Mouse (Mus musculus): ENCODE measurements at regions not wholly inside any gene's neighbourhood (a gene's known extent, or its start where the extent isn't known, plus 50 kb on each side); places are given as distances from the start of the nearest gene placed in this dataset.
"Not testable (repeated sequence)": the region's sequence is repeated elsewhere in the genome, so short reads cannot be mapped to it uniquely, and the experiment has no call there.

- TF ChIP-seq POLR2A (IDR thresholded peaks at IDR 0.05; ENCODE audit: low read depth, low read length) = no peak
- no peak for TF ChIP-seq CTCF (IDR thresholded peaks at IDR 0.05; ENCODE audit: borderline replicate concordance, insufficient read depth, low read length)
Measured at GRCm38 (mm10) chr10:118057516-118057915, 84.1 kb upstream of the Mdm1 start.

DNA sequence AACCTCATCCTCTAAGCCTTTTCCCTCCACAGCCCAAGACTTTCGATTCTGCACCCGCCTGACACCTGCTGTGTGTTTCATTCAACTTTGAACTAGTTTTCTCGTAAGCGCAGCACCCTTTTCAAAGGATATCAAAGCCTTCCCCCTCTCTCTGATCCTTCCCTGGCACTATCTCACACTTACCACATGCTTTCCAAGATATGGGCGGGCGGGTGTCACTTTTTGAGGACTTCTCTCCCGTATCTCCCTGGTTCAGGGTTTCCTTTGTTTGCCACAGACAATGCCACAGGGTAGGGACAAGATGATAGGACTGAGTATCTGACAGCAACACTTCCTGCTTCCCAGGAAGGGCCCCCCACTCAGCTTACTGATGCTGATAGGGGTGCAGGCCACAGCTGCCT lies 76.8 kb upstream of the Mdm1 start:
- H3K4me3 ChIP-seq (ENCODE audit: insufficient read depth, low read length) = no peak overlapping the region
- no peak overlapping the region for H3K27ac ChIP-seq (ENCODE audit: insufficient read depth, low read length)
- no peak for TF ChIP-seq CTCF (IDR thresholded peaks at IDR 0.05; ENCODE audit: borderline replicate concordance, insufficient read depth, low read length)
- no peak for TF ChIP-seq POLR2A (IDR thresholded peaks at IDR 0.05; ENCODE audit: low read depth, low read length)
- no peaks in the 10 kb centered on the region for H3K4me1 ChIP-seq (ENCODE audit: control insufficient read depth, insufficient read depth, low read length)

More at GRCm38 (mm10) chr10:118057516-118057915, 84.1 kb upstream of the Mdm1 start:
- Histone ChIP-seq H3K27ac (ENCODE audit: insufficient read depth, low read length) (no peak overlapping the region), H3K4me1 (ENCODE audit: control insufficient read depth, insufficient read depth, low read length) (no peaks in the 10 kb centered on the region), H3K4me3 (ENCODE audit: insufficient read depth, low read length) (no peak overlapping the region)

GRCm38 (mm10) chr10:118076341-118076740 lies 65.3 kb upstream of the Mdm1 start:
- H3K27ac ChIP-seq (ENCODE audit: insufficient read depth, low read length); H3K4me1 ChIP-seq (ENCODE audit: control insufficient read depth, insufficient read depth, low read length); H3K4me3 ChIP-seq (ENCODE audit: insufficient read depth, low read length): not testable (repeated sequence)

GRCm38 (mm10) chr10:118081636-118082166 lies 59.9 kb upstream of the Mdm1 start:
- Histone ChIP-seq H3K27ac (ENCODE audit: insufficient read depth, low read length) (no peak overlapping the region), H3K4me1 (ENCODE audit: control insufficient read depth, insufficient read depth, low read length) (no peaks in the 10 kb centered on the region), H3K4me3 (ENCODE audit: insufficient read depth, low read length) (no peak overlapping the region)
- TF ChIP-seq CTCF (IDR thresholded peaks at IDR 0.05; ENCODE audit: borderline replicate concordance, insufficient read depth, low read length) = no peak
- TF ChIP-seq POLR2A (IDR thresholded peaks at IDR 0.05; ENCODE audit: low read depth, low read length) = no peak

- no peaks in the 10 kb centered on the region for H3K4me1 ChIP-seq (ENCODE audit: control insufficient read depth, insufficient read depth, low read length)
- H3K27ac ChIP-seq (ENCODE audit: insufficient read depth, low read length) = no peak overlapping the region
- TF ChIP-seq CTCF (IDR thresholded peaks at IDR 0.05; ENCODE audit: borderline replicate concordance, insufficient read depth, low read length) (no peak), POLR2A (IDR thresholded peaks at IDR 0.05; ENCODE audit: low read depth, low read length) (no peak)
- no peak overlapping the region for H3K4me3 ChIP-seq (ENCODE audit: insufficient read depth, low read length)
Measured at GRCm38 (mm10) chr10:118083035-118083720, 58.4 kb upstream of the Mdm1 start.

DNA sequence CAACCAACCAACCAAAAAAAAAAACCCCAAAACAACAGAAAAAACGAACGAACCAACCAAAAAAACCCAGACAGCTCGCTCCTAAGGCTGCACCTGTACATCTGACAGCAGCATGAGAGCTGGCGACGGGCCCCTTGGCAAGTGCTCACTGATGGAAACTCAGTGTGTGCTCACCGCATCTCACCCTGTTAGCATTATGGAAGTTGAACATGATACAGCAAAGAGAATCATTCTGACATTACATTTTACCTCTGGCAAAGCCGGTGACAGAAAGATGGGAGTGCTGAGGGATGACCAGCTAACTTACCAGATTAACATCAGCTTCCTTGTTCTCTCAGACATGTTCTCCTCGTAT lies 57.9 kb upstream of the Mdm1 start:
- H3K4me1 ChIP-seq (ENCODE audit: control insufficient read depth, insufficient read depth, low read length) = no peaks in the 10 kb centered on the region
- TF ChIP-seq CTCF (IDR thresholded peaks at IDR 0.05; ENCODE audit: borderline replicate concordance, insufficient read depth, low read length) = no peak
- no peak for TF ChIP-seq POLR2A (IDR thresholded peaks at IDR 0.05; ENCODE audit: low read depth, low read length)
- no peak overlapping the region for H3K4me3 ChIP-seq (ENCODE audit: insufficient read depth, low read length)
- H3K27ac ChIP-seq (ENCODE audit: insufficient read depth, low read length) = no peak overlapping the region

- no peak overlapping the region for H3K4me3 ChIP-seq (ENCODE audit: insufficient read depth, low read length)
- H3K4me1 ChIP-seq (ENCODE audit: control insufficient read depth, insufficient read depth, low read length) = no peaks in the 10 kb centered on the region
- H3K27ac ChIP-seq (ENCODE audit: insufficient read depth, low read length) = no peak overlapping the region
- TF ChIP-seq CTCF (IDR thresholded peaks at IDR 0.05; ENCODE audit: borderline replicate concordance, insufficient read depth, low read length) (no peak), POLR2A (IDR thresholded peaks at IDR 0.05; ENCODE audit: low read depth, low read length) (no peak)
Measured at GRCm38 (mm10) chr10:118085046-118085983, 56.3 kb upstream of the Mdm1 start.

DNA sequence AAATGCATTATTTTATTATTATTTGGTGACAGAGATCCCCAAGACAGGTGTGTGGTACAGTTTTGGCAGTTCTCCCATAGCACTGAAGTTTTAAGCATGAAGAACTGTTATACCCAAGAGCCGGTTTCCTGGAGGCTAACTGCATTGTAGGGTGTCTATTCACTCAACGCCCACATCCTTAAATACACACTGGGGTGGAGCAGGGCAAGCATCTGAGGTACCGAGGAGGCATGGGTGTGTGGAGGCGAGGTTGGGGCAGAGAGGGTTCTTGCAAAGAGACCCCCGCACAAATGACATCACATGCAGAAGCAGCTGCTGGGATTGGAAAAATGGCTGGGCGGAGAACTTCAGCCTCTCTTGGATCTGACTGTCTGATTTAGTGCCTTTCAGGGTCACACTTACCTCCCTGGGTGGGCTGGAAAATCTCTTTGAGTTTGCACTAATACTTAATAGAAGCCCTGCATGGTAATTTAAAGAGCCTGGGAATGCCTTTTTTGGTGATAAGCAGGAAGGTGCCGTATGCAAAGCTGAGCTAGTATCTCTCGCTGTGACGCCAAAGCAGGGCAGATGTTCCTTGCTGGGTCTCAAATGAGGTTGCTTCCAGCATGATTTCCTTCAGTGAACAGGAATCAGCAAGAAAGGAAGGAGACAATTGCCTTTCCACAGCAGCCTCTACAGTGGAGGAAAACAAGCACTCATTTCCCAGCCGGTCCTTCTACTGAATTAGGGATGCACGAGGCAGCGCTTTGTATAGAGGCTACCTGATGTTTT lies 53.9 kb upstream of the Mdm1 start:
- no peak overlapping the region for H3K4me3 ChIP-seq (ENCODE audit: insufficient read depth, low read length)
- no peaks in the 10 kb centered on the region for H3K4me1 ChIP-seq (ENCODE audit: control insufficient read depth, insufficient read depth, low read length)
- no peak overlapping the region for H3K27ac ChIP-seq (ENCODE audit: insufficient read depth, low read length)
- TF ChIP-seq CTCF (IDR thresholded peaks at IDR 0.05; ENCODE audit: borderline replicate concordance, insufficient read depth, low read length) (no peak), POLR2A (IDR thresholded peaks at IDR 0.05; ENCODE audit: low read depth, low read length) (no peak)

- TF ChIP-seq CTCF (IDR thresholded peaks at IDR 0.05; ENCODE audit: borderline replicate concordance, insufficient read depth, low read length) = no peak
- TF ChIP-seq POLR2A (IDR thresholded peaks at IDR 0.05; ENCODE audit: low read depth, low read length) = no peak
- no peak overlapping the region for H3K4me3 ChIP-seq (ENCODE audit: insufficient read depth, low read length)
- H3K27ac ChIP-seq (ENCODE audit: insufficient read depth, low read length) = no peak overlapping the region
- no peaks in the 10 kb centered on the region for H3K4me1 ChIP-seq (ENCODE audit: control insufficient read depth, insufficient read depth, low read length)
Measured at GRCm38 (mm10) chr10:118088499-118088898, 53.1 kb upstream of the Mdm1 start.

All from embryonic fibroblast, embryonic 13.5 days (primary cell).